Mouse (Mus musculus): Measurements from ENCODE around the gene Cacnb2. TPM values are rescaled to one million over a fixed set of nuclear protein-coding genes. Genes with fewer than 3 reads are reported as not detected.

Gene Cacnb2
- total and polyA plus RNA-seq, 3 experiments = not detected

DNA sequence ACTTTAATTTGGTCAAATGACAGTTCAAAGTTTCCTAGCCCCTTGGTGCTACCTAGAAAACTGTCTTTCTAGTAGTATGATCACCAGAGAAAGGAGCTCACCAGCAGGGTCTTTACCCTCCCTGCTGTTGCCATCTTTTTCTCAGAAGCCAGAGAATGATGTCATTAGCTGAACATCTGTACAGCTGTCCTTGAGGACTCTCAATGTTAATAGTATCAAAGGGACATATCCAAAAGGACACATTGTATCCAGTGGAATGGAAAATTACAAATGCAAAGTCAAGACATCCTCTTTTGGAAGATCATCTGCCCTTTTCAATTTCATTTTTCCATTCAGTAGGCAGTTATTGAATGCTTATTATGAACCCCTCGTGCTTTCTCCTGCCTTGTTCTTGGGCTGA is 247.9 kb downstream of the Cacnb2 start:
- Histone ChIP-seq H3K4me3 (ENCODE audit: control insufficient read depth in 1 of 2, insufficient read depth in 1 of 2, low read depth in 2 of 2, low read length in 2 of 2) (no peak overlapping the region), H3K9ac (ENCODE audit: control insufficient read depth, low read depth, low read length, poor library complexity, severe bottlenecking) (no peak overlapping the region), H3K4me1 (ENCODE audit: control insufficient read depth in 1 of 2, insufficient read depth in 2 of 2, low read length in 2 of 2) (no peaks in the 10 kb centered on the region), H3K27ac (ENCODE audit: control insufficient read depth, low read depth, low read length) (no peak overlapping the region), H3K27me3 (ENCODE audit: control insufficient read depth in 1 of 2, insufficient read depth in 2 of 2, low read length in 2 of 2) (no peaks in the 10 kb centered on the region), H3K79me2 (ENCODE audit: control insufficient read depth, insufficient read depth, low read length, poor library complexity) (no peaks in the 10 kb centered on the region), H3K9me3 (replicated peaks; ENCODE audit: insufficient read depth, low read length) (no peaks in the 10 kb centered on the region), H3K36me3 (ENCODE audit: control insufficient read depth in 1 of 2, insufficient read depth in 2 of 2, low read length in 2 of 2) (no peaks in the 10 kb centered on the region)
- no peak for TF ChIP-seq MAFK (IDR thresholded peaks at IDR 0.05; ENCODE audit: borderline replicate concordance, low read depth, low read length)
- no peak for TF ChIP-seq ZMIZ1 (IDR thresholded peaks at IDR 0.05; ENCODE audit: low read depth, low read length)
- TF ChIP-seq GABPA (IDR thresholded peaks at IDR 0.05; ENCODE audit: low read depth, low read length) = no peak
- no peak for TF ChIP-seq ZKSCAN1 (IDR thresholded peaks at IDR 0.05; ENCODE audit: low read depth, low read length)
- no peak for TF ChIP-seq RAD21 (IDR thresholded peaks at IDR 0.05; ENCODE audit: low read depth, low read length)
- TF ChIP-seq CHD1 (IDR thresholded peaks at IDR 0.05; ENCODE audit: low read depth, low read length) = no peak
- TF ChIP-seq ETS1 (IDR thresholded peaks at IDR 0.05; ENCODE audit: low read depth, low read length) = no peak
- TF ChIP-seq CHD2 (IDR thresholded peaks at IDR 0.05; ENCODE audit: low read length) = no peak
- TF ChIP-seq ZC3H11A (IDR thresholded peaks at IDR 0.05; ENCODE audit: low read depth, low read length) = no peak
- TF ChIP-seq HCFC1 (IDR thresholded peaks at IDR 0.05; ENCODE audit: low read depth, low read length) = no peak
- TF ChIP-seq UBTF (IDR thresholded peaks at IDR 0.05; ENCODE audit: borderline replicate concordance, insufficient read depth, low read depth, low read length) = no peak
- TF ChIP-seq ZNF384 (IDR thresholded peaks at IDR 0.05; ENCODE audit: low read depth, low read length) = no peak
- no peak for TF ChIP-seq JUND (IDR thresholded peaks at IDR 0.05; ENCODE audit: low read depth, low read length)
- TF ChIP-seq POLR2A (IDR thresholded peaks at IDR 0.05; ENCODE audit: control insufficient read depth in 1 of 2, insufficient read depth in 1 of 2, low read depth in 1 of 2, low read length in 2 of 2, poor library complexity in 1 of 2) = no peak
- no peak for TF ChIP-seq CTCF (IDR thresholded peaks at IDR 0.05 in 2 of 3, conservative IDR thresholded peaks at IDR 0.05 in 1 of 3; ENCODE audit: control insufficient read depth in 1 of 3, insufficient read depth in 1 of 3, low read depth in 2 of 3, low read length in 3 of 3, poor library complexity in 1 of 3, severe bottlenecking in 1 of 3)
- no peak for TF ChIP-seq TBP (IDR thresholded peaks at IDR 0.05; ENCODE audit: low read depth, low read length)
- no peak for TF ChIP-seq TAL1 (IDR thresholded peaks at IDR 0.05; ENCODE audit: low read length)
- TF ChIP-seq TCF12 (IDR thresholded peaks at IDR 0.05; ENCODE audit: low read depth, low read length) = no peak
- DNase-seq (ENCODE audit: low read depth, low spot score) = no peak

DNA sequence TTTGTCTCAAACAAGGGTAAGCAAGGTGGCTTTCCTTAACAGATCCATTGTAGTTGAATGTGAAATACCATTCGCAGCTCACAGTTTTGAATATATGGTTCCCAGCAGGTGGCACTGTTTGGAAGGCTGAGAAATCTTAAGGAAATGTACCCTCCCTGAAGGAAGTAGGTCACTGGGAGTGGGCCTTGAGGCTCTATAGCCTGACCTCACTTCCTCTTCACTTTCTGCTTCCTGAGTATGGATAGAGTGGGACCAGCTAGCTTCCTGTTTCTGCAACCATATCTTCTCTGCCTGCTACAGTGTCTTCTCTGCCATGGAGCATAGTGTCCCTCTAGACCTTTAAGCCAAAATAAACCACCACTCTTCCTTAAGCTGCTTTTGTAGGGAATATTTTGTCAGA is 248.5 kb downstream of the Cacnb2 start:
- Histone ChIP-seq H3K9ac (ENCODE audit: control insufficient read depth, low read depth, low read length, poor library complexity, severe bottlenecking) (no peak overlapping the region), H3K9me3 (replicated peaks; ENCODE audit: insufficient read depth, low read length) (no peaks in the 10 kb centered on the region), H3K36me3 (ENCODE audit: control insufficient read depth in 1 of 2, insufficient read depth in 2 of 2, low read length in 2 of 2) (no peaks in the 10 kb centered on the region), H3K27me3 (ENCODE audit: control insufficient read depth in 1 of 2, insufficient read depth in 2 of 2, low read length in 2 of 2) (no peaks in the 10 kb centered on the region), H3K4me3 (ENCODE audit: control insufficient read depth in 1 of 2, insufficient read depth in 1 of 2, low read depth in 2 of 2, low read length in 2 of 2) (no peak overlapping the region), H3K27ac (ENCODE audit: control insufficient read depth, low read depth, low read length) (no peak overlapping the region), H3K4me1 (ENCODE audit: control insufficient read depth in 1 of 2, insufficient read depth in 2 of 2, low read length in 2 of 2) (no peaks in the 10 kb centered on the region), H3K79me2 (ENCODE audit: control insufficient read depth, insufficient read depth, low read length, poor library complexity) (no peaks in the 10 kb centered on the region)
- peak; percentile 16 for DNase-seq (ENCODE audit: low read depth, low spot score)
- TF ChIP-seq POLR2AphosphoS5 (IDR thresholded peaks at IDR 0.05; ENCODE audit: borderline replicate concordance, low read depth, low read length) (no peak), MYB (IDR thresholded peaks at IDR 0.05; ENCODE audit: low read depth, low read length) (no peak), TCF12 (IDR thresholded peaks at IDR 0.05; ENCODE audit: low read depth, low read length) (no peak), UBTF (IDR thresholded peaks at IDR 0.05; ENCODE audit: borderline replicate concordance, insufficient read depth, low read depth, low read length) (no peak), EP300 (IDR thresholded peaks at IDR 0.05; ENCODE audit: low read depth in 1 of 2, low read length in 2 of 2) (no peak), SMC3 (IDR thresholded peaks at IDR 0.05; ENCODE audit: low read depth, low read length) (0 out of 2 replicates have a peak, but pooled peaks have one; percentile 9), JUND (IDR thresholded peaks at IDR 0.05; ENCODE audit: low read depth, low read length) (no peak), CTCF (IDR thresholded peaks at IDR 0.05 in 2 of 3, conservative IDR thresholded peaks at IDR 0.05 in 1 of 3; ENCODE audit: control insufficient read depth in 1 of 3, insufficient read depth in 1 of 3, low read depth in 2 of 3, low read length in 3 of 3, poor library complexity in 1 of 3, severe bottlenecking in 1 of 3) (peak in 1 of 3 experiments; percentile 21; a peak in 1 of 6 replicates), SIN3A (IDR thresholded peaks at IDR 0.05; ENCODE audit: low read length) (no peak), KAT2A (conservative IDR thresholded peaks at IDR 0.05; ENCODE audit: low read depth, low read length) (no peak), ZC3H11A (IDR thresholded peaks at IDR 0.05; ENCODE audit: low read depth, low read length) (no peak), MAFK (IDR thresholded peaks at IDR 0.05; ENCODE audit: borderline replicate concordance, low read depth, low read length) (no peak), ELF1 (IDR thresholded peaks at IDR 0.05; ENCODE audit: low read depth, low read length) (no peak), RAD21 (IDR thresholded peaks at IDR 0.05; ENCODE audit: low read depth, low read length) (peak; percentile 7; the same call in 1 of the 2 replicates), GABPA (IDR thresholded peaks at IDR 0.05; ENCODE audit: low read depth, low read length) (no peak), MAZ (IDR thresholded peaks at IDR 0.05; ENCODE audit: low read depth, low read length) (no peak), E2F4 (IDR thresholded peaks at IDR 0.05; ENCODE audit: borderline replicate concordance, low read depth, low read length) (no peak), CHD1 (IDR thresholded peaks at IDR 0.05; ENCODE audit: low read depth, low read length) (no peak), USF1 (IDR thresholded peaks at IDR 0.05; ENCODE audit: low read depth, low read length) (no peak), USF2 (IDR thresholded peaks at IDR 0.05; ENCODE audit: borderline replicate concordance in 1 of 2, insufficient read depth in 1 of 2, low read depth in 1 of 2, low read length in 2 of 2) (no peak), ZMIZ1 (IDR thresholded peaks at IDR 0.05; ENCODE audit: low read depth, low read length) (no peak), ETS1 (IDR thresholded peaks at IDR 0.05; ENCODE audit: low read depth, low read length) (no peak), TAL1 (IDR thresholded peaks at IDR 0.05; ENCODE audit: low read length) (no peak), POLR2AphosphoS2 (IDR thresholded peaks at IDR 0.05; ENCODE audit: low read length) (no peak)

All from MEL (cell line).